Mouse (Mus musculus): ENCODE data around the gene Otulin.

Gene Otulin

DNA sequence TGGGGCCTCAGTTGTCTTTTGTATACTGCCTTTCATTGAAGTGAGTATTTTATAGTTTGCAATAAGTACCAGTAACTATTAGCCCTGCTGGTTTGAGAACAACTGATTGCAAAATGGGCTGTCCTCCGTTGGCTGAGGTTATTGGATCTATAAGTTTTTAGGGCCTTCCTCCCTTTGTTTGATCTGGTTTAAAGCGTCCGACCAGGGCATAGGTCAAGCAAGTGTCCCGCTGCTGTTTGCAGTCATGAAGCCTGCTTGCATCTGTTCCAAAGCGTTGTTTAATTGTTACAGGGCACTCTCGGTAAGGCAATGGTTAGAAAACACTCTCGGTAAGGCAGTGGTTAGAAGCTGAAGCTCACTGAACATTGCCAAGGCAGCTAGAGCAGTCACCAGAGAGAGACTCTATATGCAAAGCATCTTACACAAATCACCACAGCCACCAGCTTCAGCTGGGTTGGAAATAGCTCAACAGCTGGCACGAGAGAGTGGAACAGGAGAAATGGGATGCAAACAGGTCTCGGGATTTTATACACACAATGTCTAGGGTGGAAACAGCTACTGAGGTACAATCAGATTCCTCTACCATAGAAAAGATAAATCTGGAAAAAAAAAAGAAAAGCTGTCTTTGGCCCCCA, 80.0 kb downstream of the Otulin start:
- peak; percentile 66 for ATAC-seq (ENCODE audit: low TSS enrichment)

DNA sequence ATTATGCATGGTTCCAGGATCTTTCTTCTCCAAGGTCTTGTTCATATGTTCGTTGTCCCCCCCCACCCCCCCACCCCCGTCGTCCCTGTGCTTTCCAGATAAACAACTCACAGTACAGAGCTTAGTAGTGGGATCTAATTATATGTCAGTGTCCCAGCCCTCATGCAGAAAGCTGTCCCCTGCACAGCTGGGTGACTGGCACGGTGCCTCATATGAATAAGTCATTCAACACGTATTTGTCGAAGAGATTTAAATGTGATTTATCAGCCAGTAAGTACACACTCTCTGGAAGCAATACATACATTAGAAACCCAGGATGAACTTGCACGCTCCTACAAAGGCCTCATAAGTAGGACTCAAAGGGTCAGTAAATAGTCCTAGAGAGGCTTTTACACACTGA, 80.6 kb downstream of the Otulin start:
- ATAC-seq (ENCODE audit: low TSS enrichment): no peak

DNA sequence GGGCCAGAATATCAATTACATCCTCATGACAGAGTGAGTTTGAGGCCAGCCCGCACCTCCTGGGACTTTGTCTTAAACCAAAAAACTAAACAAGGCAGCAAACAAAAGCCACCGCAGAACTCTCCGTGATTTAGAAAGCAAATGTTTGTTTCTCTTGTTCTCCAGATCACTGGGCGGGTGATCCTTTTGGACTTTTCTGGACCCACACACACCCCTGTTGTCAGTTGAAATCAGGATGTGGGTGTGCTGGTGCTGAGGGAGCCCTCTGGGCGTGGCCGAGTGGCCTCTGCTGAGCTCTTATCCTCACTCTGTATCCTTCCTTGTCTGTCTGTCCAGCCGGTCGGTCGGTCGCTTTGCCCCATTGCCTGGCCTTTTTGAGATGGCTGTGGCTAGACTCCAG, 81.4 kb downstream of the Otulin start:
- no peak for ATAC-seq (ENCODE audit: low TSS enrichment)

DNA sequence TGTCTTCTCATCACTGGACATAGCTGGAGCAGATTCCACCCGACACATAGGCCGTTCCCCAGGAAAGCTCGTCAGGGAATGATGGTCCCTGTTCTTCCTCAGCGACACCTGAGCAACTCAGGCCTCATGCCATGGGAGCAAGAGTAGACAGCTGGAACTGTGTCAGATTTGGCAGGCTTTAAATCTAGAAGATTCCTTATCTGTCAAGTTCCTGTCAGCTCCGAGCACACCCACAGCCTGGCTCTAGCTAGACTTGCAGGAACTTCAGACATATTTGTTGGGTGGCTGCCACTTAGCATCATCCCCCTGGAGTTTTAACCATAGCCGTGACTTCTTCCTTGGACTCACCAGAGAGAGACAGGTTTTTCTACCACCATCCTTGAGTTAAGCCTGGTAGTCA, 82.4 kb downstream of the Otulin start:
- ATAC-seq (ENCODE audit: low TSS enrichment): peak; percentile 11; the same call in 1 of the 2 replicates

GRCm38 (mm10) chr15:27545203-27545602, 85.3 kb downstream of the Otulin start:
- ATAC-seq (ENCODE audit: low TSS enrichment): no peak

DNA sequence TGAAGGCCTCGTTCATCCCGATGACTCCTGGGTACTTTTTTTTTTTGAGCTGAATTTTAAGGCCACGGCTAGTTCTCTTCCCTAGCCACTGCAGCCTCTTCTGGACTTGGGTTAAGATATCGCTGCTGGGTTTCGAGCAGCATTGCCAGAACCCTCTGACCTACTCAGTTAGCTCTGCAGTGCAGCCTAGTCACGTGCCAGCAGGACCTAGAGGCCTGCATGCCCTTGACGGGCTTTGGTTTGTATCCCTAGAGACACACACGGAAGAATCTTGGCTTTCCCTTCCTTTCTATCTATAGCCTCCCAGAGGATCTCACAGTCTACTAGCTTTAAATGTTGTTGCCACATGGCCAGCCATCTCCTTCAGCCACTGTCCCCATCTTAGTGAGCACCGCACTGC, 90.7 kb downstream of the Otulin start:
- peak; percentile 20 for ATAC-seq (ENCODE audit: low TSS enrichment)

- no peak for ATAC-seq (ENCODE audit: low TSS enrichment)
Observed at GRCm38 (mm10) chr15:27537519-27538223, 92.8 kb downstream of the Otulin start.

- ATAC-seq (ENCODE audit: low TSS enrichment): peak; percentile 64
Observed at GRCm38 (mm10) chr15:27536771-27537170, 93.7 kb downstream of the Otulin start.

- peak; percentile 32 for ATAC-seq (ENCODE audit: low TSS enrichment)
Observed at GRCm38 (mm10) chr15:27536186-27536585, 94.3 kb downstream of the Otulin start.

DNA sequence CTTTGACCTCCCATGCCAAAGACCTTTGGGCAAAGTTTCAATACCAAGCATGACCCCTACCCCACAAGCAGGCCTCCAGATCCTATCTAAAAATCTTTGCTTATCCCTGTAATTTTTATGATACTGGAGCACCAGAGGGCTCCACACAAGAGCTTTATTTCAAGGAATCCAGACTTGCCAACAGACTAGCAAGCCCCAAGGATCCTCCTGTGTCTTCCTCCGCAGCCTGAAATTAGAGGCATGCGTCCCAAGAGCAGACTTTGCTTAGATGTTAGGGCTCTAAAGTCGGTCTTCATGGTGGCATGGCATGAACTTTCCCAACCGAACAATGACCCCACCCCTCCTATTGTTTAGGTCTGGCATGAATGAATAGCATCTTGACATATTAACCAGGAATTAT, 94.8 kb downstream of the Otulin start:
- ATAC-seq (ENCODE audit: low TSS enrichment): peak; percentile 48

GRCm38 (mm10) chr15:27533036-27533435, 97.5 kb downstream of the Otulin start:
- no peak for ATAC-seq (ENCODE audit: low TSS enrichment)

- no peak for ATAC-seq (ENCODE audit: low TSS enrichment)
Observed at GRCm38 (mm10) chr15:27530023-27530422, 100.5 kb downstream of the Otulin start.

- ATAC-seq (ENCODE audit: low TSS enrichment): no peak
Observed at GRCm38 (mm10) chr15:27528896-27529295, 101.6 kb downstream of the Otulin start.

- ATAC-seq (ENCODE audit: low TSS enrichment): peak; percentile 45; the same call in 1 of the 2 replicates
Observed at GRCm38 (mm10) chr15:27525233-27526005, 105.1 kb downstream of the Otulin start.

DNA sequence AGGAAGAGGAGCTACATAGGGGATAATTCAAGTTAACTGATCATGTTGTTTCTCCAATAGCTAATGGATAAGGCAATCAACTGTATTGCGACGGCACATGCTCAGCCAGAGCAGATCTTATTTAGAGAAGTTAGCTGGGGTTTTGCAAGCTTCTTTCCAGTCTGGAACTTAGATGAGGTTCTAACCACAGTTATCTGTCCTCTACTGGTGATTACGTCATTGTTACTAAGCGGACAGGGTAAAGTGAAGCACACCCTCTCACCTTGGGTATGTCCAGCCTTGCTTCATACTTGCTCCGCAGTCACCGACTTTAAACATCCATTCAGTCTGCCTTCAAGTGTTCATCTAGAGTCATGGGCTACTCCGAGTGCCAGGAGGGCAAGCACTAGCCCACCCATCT, 110.6 kb downstream of the Otulin start:
- ATAC-seq (ENCODE audit: low TSS enrichment): no peak

GRCm38 (mm10) chr15:27518026-27518425, 112.5 kb downstream of the Otulin start:
- no peak for ATAC-seq (ENCODE audit: low TSS enrichment)

- no peak for ATAC-seq (ENCODE audit: low TSS enrichment)
Observed at GRCm38 (mm10) chr15:27516927-27517326, 113.6 kb downstream of the Otulin start.

DNA sequence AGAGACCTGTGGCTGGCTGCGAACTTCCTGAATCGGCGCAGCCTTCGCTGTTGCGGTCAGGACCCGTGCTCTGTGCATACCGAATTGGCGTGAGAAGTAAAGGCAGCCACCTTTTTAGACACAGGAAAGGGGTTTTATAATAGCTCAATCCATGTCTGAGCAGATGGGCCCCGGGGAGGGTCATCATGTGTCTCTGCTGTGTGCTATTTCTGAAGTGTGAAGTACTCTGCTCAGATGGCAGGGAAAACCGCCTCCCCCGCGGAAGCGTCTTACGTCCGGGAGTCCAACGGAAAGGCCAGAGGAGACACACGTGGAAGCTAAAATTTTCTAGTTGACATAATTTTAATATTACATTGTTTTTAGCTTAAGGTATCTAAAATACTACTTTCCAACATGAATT, 121.5 kb downstream of the Otulin start:
- peak; percentile 51 for ATAC-seq (ENCODE audit: low TSS enrichment)

DNA sequence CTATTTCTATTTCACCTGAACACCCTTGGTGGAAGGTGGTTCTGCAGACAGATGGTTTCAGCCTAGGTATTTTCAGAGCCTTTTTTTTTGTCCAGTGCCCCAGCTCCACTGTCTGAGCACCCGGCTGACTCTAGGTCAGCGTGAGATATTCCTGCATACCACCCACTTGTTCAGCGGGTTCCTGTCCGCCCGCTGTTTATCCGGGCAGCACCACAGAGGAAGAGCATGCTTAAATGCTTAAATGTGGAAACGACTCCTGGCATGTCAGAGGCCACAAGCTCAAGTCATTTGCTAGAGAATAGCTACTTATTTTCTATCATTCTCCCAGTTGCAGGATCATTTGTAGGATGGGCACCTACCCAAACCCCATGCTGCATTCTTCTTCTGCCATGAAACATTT, 122.3 kb downstream of the Otulin start:
- ATAC-seq (ENCODE audit: low TSS enrichment): no peak

GRCm38 (mm10) chr15:27506893-27507596, 123.4 kb downstream of the Otulin start:
- no peak for ATAC-seq (ENCODE audit: low TSS enrichment)

DNA sequence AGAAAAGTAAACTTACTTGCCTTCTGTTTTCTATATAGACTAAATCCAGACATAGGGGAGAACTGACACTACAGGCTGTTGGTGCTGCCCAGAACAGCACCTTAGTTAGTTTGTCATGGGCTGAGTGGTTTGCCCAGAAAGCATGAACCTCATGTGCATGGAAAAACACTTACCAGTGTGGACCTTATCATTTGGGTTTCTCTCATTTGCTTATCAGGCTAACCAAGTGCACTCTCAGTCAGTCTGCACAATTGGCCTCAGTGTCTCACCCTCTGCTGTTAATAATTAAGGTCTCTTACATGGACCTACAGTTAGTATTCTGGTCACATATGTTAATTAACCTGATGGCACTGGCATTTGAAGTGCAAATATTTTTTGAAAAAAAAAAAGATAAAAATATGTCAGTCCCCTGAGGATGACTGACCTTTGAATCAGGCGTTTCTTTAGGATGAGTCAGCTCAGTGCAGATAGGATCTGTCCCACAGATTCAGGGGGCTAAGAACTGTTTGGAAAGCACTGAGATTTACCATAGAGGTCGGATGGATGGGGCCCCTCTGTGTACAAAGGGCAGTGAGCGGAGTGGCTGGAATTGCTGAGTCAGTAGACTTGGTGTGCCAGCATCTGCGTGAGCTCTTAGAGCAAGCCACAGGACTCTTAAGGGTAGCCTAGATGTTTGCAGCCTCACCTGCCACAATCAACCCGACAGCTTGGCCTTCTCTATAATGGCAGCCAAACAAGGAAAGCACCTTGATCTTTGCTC, 124.2 kb downstream of the Otulin start:
- ATAC-seq (ENCODE audit: low TSS enrichment): no peak
